Mouse (Mus musculus): ENCODE results near the gene Pkn1.

Gene Pkn1

GRCm38 (mm10) chr8:83723447-83724083 is 24.6 kb upstream of the Pkn1 start:
- DNase-seq (ENCODE audit: low spot score): no peak

- no peak for DNase-seq (ENCODE audit: low spot score)
Observed at GRCm38 (mm10) chr8:83722631-83723030, 23.7 kb upstream of the Pkn1 start.

- DNase-seq (ENCODE audit: low spot score): no peak
Observed at GRCm38 (mm10) chr8:83721405-83722025, 22.5 kb upstream of the Pkn1 start.

GRCm38 (mm10) chr8:83719693-83720092 is 20.7 kb upstream of the Pkn1 start:
- no peak for DNase-seq (ENCODE audit: low spot score)

- DNase-seq (ENCODE audit: low spot score): no peak
Observed at GRCm38 (mm10) chr8:83719048-83719447, 20.1 kb upstream of the Pkn1 start.

- no peak for DNase-seq (ENCODE audit: low spot score)
Observed at GRCm38 (mm10) chr8:83716563-83716962, 17.6 kb upstream of the Pkn1 start.

GRCm38 (mm10) chr8:83715771-83716170 is 16.8 kb upstream of the Pkn1 start:
- DNase-seq (ENCODE audit: low spot score): no peak

GRCm38 (mm10) chr8:83715031-83715690 is 16.2 kb upstream of the Pkn1 start, which contains the start of gene Ddx39:
TSS of gene Ddx39 (plus strand) at chr8:83715177.
- peak; percentile 96 for DNase-seq (ENCODE audit: low spot score)

- no peak for DNase-seq (ENCODE audit: low spot score)
Observed at GRCm38 (mm10) chr8:83714676-83715030, 15.7 kb upstream of the Pkn1 start.

GRCm38 (mm10) chr8:83707554-83707953 is 8.6 kb upstream of the Pkn1 start:
- DNase-seq (ENCODE audit: low spot score): no peak

GRCm38 (mm10) chr8:83706411-83706810 is 7.4 kb upstream of the Pkn1 start:
- no peak for DNase-seq (ENCODE audit: low spot score)

- no peak for DNase-seq (ENCODE audit: low spot score)
Observed at GRCm38 (mm10) chr8:83703426-83703825, 4.4 kb upstream of the Pkn1 start.

- DNase-seq (ENCODE audit: low spot score): no peak
Observed at GRCm38 (mm10) chr8:83700423-83701085, 1.6 kb upstream of the Pkn1 start.

GRCm38 (mm10) chr8:83699566-83699965 is 587 bp upstream of the Pkn1 start:
- no peak for DNase-seq (ENCODE audit: low spot score)

- no peak for DNase-seq (ENCODE audit: low spot score)
Observed at GRCm38 (mm10) chr8:83698291-83698660, 703 bp downstream of the Pkn1 start.

- DNase-seq (ENCODE audit: low spot score): peak; percentile 47
Observed at GRCm38 (mm10) chr8:83697374-83698220, 1.4 kb downstream of the Pkn1 start.

- no peak for DNase-seq (ENCODE audit: low spot score)
Observed at GRCm38 (mm10) chr8:83695351-83696106, 3.5 kb downstream of the Pkn1 start.

GRCm38 (mm10) chr8:83694369-83695160 is 4.4 kb downstream of the Pkn1 start:
- no peak for DNase-seq (ENCODE audit: low spot score)

GRCm38 (mm10) chr8:83693609-83694236 is 5.3 kb downstream of the Pkn1 start:
- no peak for DNase-seq (ENCODE audit: low spot score)

- no peak for DNase-seq (ENCODE audit: low spot score)
Observed at GRCm38 (mm10) chr8:83689264-83689663, 9.7 kb downstream of the Pkn1 start.

Measured in ovary, adult 18-20 months (tissue).